Mouse (Mus musculus) neural tube, embryonic 14.5 days (tissue): Measurements from ENCODE around the gene Trpm8. TPM values are rescaled to one million over a fixed set of nuclear protein-coding genes. Genes with fewer than 3 reads are reported as not detected.

Experiments used
- ATAC-seq: fragments of 200-750 bp; cut with Nextera tagmentation; 2 replicates; pipeline ENCODE4 v1.8.0; 2017; ENCODE audit warnings: low read depth, mild to moderate bottlenecking, moderate TSS enrichment, moderate library complexity
- H3K27ac ChIP-seq: fragments of 300-500 bp; sonication (generic); 2 replicates; pipeline ENCODE4 v1.5.1; 2014; ENCODE audit warnings: low read depth, mild to moderate bottlenecking, control low read depth, low read length, moderate library complexity, mixed read lengths
- H3K27me3 ChIP-seq: fragments of 300-500 bp; sonication (generic); 2 replicates; pipeline ENCODE4 v1.6.1; 2014; ENCODE audit warnings: low read length; ENCODE audit not compliant: control insufficient read depth, insufficient read depth
- H3K36me3 ChIP-seq: fragments of 300-500 bp; sonication (generic); 2 replicates; pipeline ENCODE4 v1.6.1; 2014; ENCODE audit warnings: low read length, mixed read lengths; ENCODE audit not compliant: control insufficient read depth, insufficient read depth
- H3K4me1 ChIP-seq: fragments of 300-500 bp; sonication (generic); 2 replicates; pipeline ENCODE4 v1.6.1; 2014; ENCODE audit warnings: low read length; ENCODE audit not compliant: control insufficient read depth, insufficient read depth
- H3K4me2 ChIP-seq: fragments of 300-500 bp; sonication (generic); 2 replicates; pipeline ENCODE4 v1.6.1; 2014; ENCODE audit warnings: mild to moderate bottlenecking, low read depth, low read length, control low read depth
- H3K4me3 ChIP-seq: fragments of 300-500 bp; sonication (generic); 2 replicates; pipeline ENCODE4 v1.5.1; 2014; ENCODE audit warnings: low read depth, low read length, control low read depth, mixed read lengths
- H3K9ac ChIP-seq: fragments of 300-500 bp; sonication (generic); replicated peaks from 2 replicates; pipeline ENCODE4 v1.6.1; 2014; ENCODE audit warnings: low read depth, mild to moderate bottlenecking, control low read depth, low read length, mixed read lengths
- H3K9me3 ChIP-seq: fragments of 300-500 bp; sonication (generic); 2 replicates; pipeline ENCODE4 v1.6.1; 2016; ENCODE audit warnings: low read length; ENCODE audit not compliant: control insufficient read depth
- WGBS: fragments of 180-500 bp; shearing (Covaris S2); extraction: QIAGEN DNeasy Blood & Tissue Kit; methylation state at CpG from one replicate; pipeline ENCODE4 v1.1.7; 2014; 5-methylcytosine and 5-hydroxymethylcytosine counted together
- polyA plus RNA-seq: library from polyadenylated mRNA; unstranded; fragments of >200 nt; fragmentation: Nextera tagmentation; extraction: Ambion mirVana; gene quantifications from 2 replicates; pipeline ENCODE4 v1.2.1, GENCODE M21; 2014

The Trpm8 gene
- polyA plus RNA-seq, 1 experiment from 2014 or later: 0.07 TPM

DNA sequence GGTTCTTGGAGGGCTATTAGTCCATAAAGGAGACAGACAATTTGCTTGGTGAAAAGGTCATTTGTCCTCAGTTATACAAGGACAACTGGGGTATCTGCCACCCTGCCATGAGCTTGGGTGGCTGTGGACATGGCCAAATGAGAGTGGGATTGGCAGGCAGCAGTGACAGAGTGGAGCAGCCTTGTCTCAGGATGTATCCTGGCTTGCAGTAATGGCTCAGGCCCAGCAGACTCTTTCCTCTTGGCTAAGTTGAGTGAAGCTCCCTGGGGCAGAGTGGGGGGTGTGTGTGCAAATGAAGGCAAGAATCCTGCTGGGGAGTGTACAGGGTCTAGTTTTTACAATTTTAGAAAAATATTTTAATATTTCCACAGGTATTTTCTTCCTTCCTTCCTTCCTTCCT is 44.7 kb downstream of the Trpm8 start:
- ATAC-seq: no peak
- Histone ChIP-seq H3K9ac (no peak overlapping the region), H3K4me1 (no peaks in the 10 kb centered on the region), H3K9me3 (no peaks in the 10 kb centered on the region), H3K4me2 (no peak overlapping the region), H3K27ac (no peak overlapping the region), H3K27me3 (no peaks in the 10 kb centered on the region), H3K4me3 (no peak overlapping the region), H3K36me3 (no peaks in the 10 kb centered on the region)

DNA sequence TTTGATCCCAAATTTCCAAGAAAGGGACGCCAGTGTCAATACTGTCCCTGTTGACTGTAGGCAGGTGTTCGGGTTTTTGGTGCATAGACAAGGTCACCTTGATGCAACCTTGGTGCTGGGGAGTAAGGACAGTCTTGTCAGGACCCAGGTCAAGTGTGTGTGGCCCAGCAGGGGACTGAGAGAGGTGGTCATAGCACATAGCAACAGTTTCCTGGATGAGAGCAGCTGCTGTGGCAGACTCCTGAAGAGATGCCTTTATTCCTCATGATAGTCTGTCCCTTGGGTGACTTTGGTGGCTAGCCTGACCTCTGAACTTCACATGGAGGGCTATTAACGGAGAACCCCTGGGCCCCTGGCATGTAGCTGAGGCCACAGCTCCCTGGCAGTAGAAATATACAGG is 45.6 kb downstream of the Trpm8 start:
- WGBS: 78% methylated on average over 3 of the region's 3 CpGs
- no peak for ATAC-seq
- H3K36me3 ChIP-seq: no peaks in the 10 kb centered on the region

GRCm38 (mm10) chr1:88339481-88339880 is 62.0 kb downstream of the Trpm8 start:
- Histone ChIP-seq H3K9me3 (no peaks in the 10 kb centered on the region), H3K27me3 (no peaks in the 10 kb centered on the region), H3K36me3 (no peaks in the 10 kb centered on the region), H3K9ac (no peak overlapping the region), H3K4me1 (no peaks in the 10 kb centered on the region), H3K27ac (no peak overlapping the region), H3K4me2 (no peak overlapping the region), H3K4me3 (no peak overlapping the region)
- WGBS: 76% methylated on average over 9 of the region's 9 CpGs
- no peak for ATAC-seq

More for the DNA sequence above, 45.6 kb downstream of the Trpm8 start:
- H3K4me1 ChIP-seq: no peaks in the 10 kb centered on the region
- H3K27ac ChIP-seq: no peak overlapping the region
- no peak overlapping the region for H3K4me3 ChIP-seq
- no peak overlapping the region for H3K4me2 ChIP-seq
- H3K27me3 ChIP-seq: no peaks in the 10 kb centered on the region
- H3K9ac ChIP-seq: no peak overlapping the region
- H3K9me3 ChIP-seq: no peaks in the 10 kb centered on the region

DNA sequence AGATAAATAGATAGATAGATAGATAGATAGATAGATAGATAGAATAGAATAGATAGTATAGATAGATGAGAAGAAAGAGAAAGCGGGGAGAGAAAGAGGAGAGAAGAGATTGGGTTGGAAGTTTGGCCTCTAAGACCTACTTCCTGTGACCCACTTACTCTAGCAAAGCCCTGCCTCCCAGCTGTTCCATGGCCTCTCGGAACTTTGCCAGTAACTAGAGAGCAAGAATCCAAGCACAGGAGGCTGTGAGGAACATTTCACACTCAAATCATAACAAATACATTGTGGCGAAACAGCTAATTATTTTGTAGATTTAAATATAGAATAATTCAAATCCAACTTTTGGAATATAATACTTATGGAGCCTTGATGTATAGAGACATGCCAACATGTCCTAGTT is 65.2 kb downstream of the Trpm8 start:
- H3K27me3 ChIP-seq: no peaks in the 10 kb centered on the region
- no peak overlapping the region for H3K4me2 ChIP-seq
- ATAC-seq: no peak
- no peak overlapping the region for H3K9ac ChIP-seq
- 96% methylated on average over 3 of the region's 3 CpGs for WGBS
- no peaks in the 10 kb centered on the region for H3K4me1 ChIP-seq
- no peaks in the 10 kb centered on the region for H3K9me3 ChIP-seq
- no peaks in the 10 kb centered on the region for H3K36me3 ChIP-seq
- no peak overlapping the region for H3K27ac ChIP-seq
- no peak overlapping the region for H3K4me3 ChIP-seq

DNA sequence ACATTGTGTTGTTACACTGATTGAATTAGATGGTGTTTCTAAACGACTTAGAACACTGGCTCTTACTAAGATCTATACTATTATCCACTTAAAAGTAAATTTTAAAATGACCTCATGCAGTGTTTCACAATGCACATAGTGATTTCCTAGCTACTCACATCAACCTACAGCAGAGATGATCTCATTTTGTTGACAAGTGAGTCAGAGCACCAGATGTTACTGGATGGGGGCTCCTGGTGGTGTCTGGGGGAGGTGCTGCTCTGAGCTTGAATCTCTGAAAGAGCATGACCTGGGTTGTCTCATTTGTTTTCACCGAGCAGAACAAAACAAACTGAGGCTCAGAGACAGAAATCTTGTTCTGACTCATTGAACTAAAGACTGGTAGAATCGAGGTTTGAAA is 68.1 kb downstream of the Trpm8 start:
- H3K4me1 ChIP-seq: no peaks in the 10 kb centered on the region
- no peak for ATAC-seq
- no peak overlapping the region for H3K27ac ChIP-seq
- H3K9me3 ChIP-seq: no peaks in the 10 kb centered on the region
- no peaks in the 10 kb centered on the region for H3K27me3 ChIP-seq
- H3K4me3 ChIP-seq: no peak overlapping the region
- no peaks in the 10 kb centered on the region for H3K36me3 ChIP-seq
- 28% methylated on average over 3 of the region's 3 CpGs for WGBS
- no peak overlapping the region for H3K9ac ChIP-seq
- no peak overlapping the region for H3K4me2 ChIP-seq

DNA sequence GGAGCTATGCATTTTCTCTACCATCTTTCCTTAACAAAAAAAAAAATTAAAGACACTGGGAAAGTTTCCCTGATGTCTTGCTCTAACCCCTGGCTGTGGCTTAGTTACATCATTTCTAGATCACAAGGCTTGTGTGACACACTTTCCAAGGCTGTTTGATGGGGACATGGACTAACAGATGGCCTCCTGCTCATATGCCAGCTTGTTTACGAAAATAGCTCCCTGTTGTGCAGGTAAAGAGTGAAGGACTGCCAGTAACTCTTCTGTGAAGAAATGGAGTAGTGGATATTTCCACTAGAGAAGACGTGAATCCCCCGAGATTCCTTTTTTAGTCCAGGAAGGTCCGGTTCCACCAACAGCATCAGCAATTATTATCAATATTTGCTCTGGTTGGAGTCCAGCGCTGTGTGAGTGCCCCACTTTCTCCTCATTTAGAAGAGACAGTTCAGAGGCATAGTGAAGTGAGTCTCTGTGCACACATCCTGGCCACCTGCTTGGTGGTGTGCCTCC is 71.1 kb downstream of the Trpm8 start:
- no peak overlapping the region for H3K9ac ChIP-seq
- no peak overlapping the region for H3K27ac ChIP-seq
- 86% methylated on average over 5 of the region's 5 CpGs for WGBS
- H3K4me3 ChIP-seq: no peak overlapping the region
- H3K36me3 ChIP-seq: no peaks in the 10 kb centered on the region
- no peaks in the 10 kb centered on the region for H3K27me3 ChIP-seq
- H3K9me3 ChIP-seq: no peaks in the 10 kb centered on the region
- no peak for ATAC-seq
- no peak overlapping the region for H3K4me2 ChIP-seq
- H3K4me1 ChIP-seq: no peaks in the 10 kb centered on the region

DNA sequence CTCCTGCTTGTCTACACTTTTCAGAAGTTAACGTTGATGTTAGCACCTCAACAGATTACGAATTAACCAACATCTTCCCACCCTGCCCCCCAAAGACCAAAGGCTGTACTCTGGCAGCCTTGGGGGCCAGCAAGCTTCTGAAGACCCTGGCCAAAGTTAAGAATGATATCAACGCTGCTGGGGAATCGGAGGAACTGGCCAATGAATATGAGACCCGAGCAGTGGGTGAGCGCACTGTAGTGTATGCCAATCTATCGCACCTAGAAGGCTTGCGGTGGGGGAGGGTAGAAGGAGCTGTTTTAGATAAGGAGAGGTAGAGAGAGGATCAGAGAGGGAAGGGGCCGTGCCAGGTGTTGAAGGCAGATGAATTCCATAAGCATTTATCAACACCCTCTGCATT is 73.3 kb downstream of the Trpm8 start:
- Histone ChIP-seq H3K4me1 (no peaks in the 10 kb centered on the region), H3K4me2 (no peak overlapping the region), H3K4me3 (no peak overlapping the region), H3K36me3 (no peaks in the 10 kb centered on the region), H3K27ac (no peak overlapping the region), H3K9me3 (no peaks in the 10 kb centered on the region), H3K27me3 (no peaks in the 10 kb centered on the region), H3K9ac (no peak overlapping the region)
- 94% methylated on average over 9 of the region's 9 CpGs for WGBS
- no peak for ATAC-seq

- no peak overlapping the region for H3K4me3 ChIP-seq
Measured at GRCm38 (mm10) chr1:88355025-88355424, 77.6 kb downstream of the Trpm8 start.

GRCm38 (mm10) chr1:88355681-88356080 is 78.2 kb downstream of the Trpm8 start:
- Histone ChIP-seq H3K27ac (no peak overlapping the region), H3K9ac (no peak overlapping the region), H3K4me2 (no peak overlapping the region), H3K36me3 (no peaks in the 10 kb centered on the region), H3K4me3 (no peak overlapping the region), H3K9me3 (no peaks in the 10 kb centered on the region), H3K27me3 (no peaks in the 10 kb centered on the region), H3K4me1 (no peaks in the 10 kb centered on the region)
- WGBS: 88% methylated on average over 3 of the region's 3 CpGs
- no peak for ATAC-seq

More at GRCm38 (mm10) chr1:88355025-88355424, 77.6 kb downstream of the Trpm8 start:
- Histone ChIP-seq H3K9ac (no peak overlapping the region), H3K27me3 (no peaks in the 10 kb centered on the region), H3K4me2 (no peak overlapping the region), H3K9me3 (no peaks in the 10 kb centered on the region), H3K36me3 (no peaks in the 10 kb centered on the region), H3K4me1 (no peaks in the 10 kb centered on the region), H3K27ac (no peak overlapping the region)
- no peak for ATAC-seq
- WGBS: 96% methylated on average over 12 of the region's 12 CpGs

GRCm38 (mm10) chr1:88356616-88357015 is 79.2 kb downstream of the Trpm8 start:
- Histone ChIP-seq H3K27me3 (no peaks in the 10 kb centered on the region), H3K27ac (no peak overlapping the region), H3K4me2 (no peak overlapping the region), H3K4me1 (no peaks in the 10 kb centered on the region), H3K9ac (no peak overlapping the region), H3K4me3 (no peak overlapping the region), H3K9me3 (no peaks in the 10 kb centered on the region), H3K36me3 (no peaks in the 10 kb centered on the region)
- WGBS: 89% methylated on average over 6 of the region's 6 CpGs
- no peak for ATAC-seq
